Mouse (Mus musculus): Measurements from ENCODE around the gene Gmeb2.

GRCm38 (mm10) chr2:181273829-181274228 lies 14.0 kb downstream of the Gmeb2 start:
- TF ChIP-seq POLR2A (IDR thresholded peaks at IDR 0.05; ENCODE audit: extremely low read depth, insufficient read depth, low read length) (no peak), CTCF (IDR thresholded peaks at IDR 0.05; ENCODE audit: low read depth, low read length) (no peak)

All from liver, adult 2 months (tissue).